ENCODE assay signal across 19 mouse cellular contexts in the genomic region with DNA sequence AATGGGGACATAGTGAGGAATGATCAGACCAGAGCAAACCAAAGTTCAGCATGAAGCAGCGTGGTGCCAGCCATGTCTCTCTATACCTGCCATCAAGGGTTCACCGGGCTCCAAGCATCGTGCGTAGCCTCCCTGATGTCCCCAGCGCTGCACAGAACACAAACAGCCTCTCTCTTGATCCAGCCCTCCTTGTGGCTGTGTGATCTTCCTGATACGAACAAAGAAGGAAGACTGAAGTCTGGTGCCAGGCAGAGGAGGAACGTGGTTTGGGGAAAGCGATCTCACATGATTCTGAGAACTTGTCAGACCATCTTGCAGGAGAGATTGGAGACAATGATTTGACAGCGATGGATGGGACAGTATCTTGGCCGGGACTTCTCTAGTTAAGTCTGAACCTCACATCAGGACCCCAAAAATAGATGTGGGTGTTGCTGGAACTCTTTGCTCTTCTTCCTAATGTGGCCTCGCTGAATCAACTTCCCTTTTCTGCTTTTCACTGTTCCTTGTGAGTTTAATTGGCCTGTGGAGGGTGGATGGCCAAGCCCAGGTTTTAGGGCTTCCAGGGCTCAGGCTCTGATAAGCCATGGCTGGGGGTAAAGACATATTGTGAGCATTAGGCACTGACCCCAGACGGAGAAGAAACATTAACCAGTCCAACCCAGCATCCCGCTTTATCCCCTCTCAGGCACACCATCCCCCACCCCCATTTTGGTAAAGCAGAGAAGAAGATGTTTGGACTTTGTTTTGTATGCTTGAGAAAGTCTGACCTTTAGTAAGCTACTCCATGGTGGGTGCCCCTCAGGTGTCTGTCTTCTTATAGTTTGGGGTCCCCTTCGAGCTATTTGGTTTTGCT. TPM values are rescaled to one million over a fixed set of nuclear protein-coding genes. Genes with fewer than 3 reads are reported as not detected.
DNase-seq lines count a peak whose midpoint lies in the region; ATAC-seq and TF ChIP-seq lines count a peak whose summit lies in the region.
"Had no signal": no experiment of that assay in that cellular context is flagged by ENCODE, and none has a peak within 500 bp of the region (broad histone marks: within the 10 kb centered on the region; RNA-seq: fewer than 3 reads in every experiment).

No protein-coding gene starts in this region.

- TF ChIP-seq POLR2A in CH12.LX (IDR thresholded peaks at IDR 0.05; ENCODE audit: low read depth, low read length) = no peak

- in situ Hi-C loops in CH12.LX (cut with MboI; ENCODE audit: low pct_ligation_motif_present, low pct_unique_long_range_greater_than_20kb, low sequenced_read_pairs) = no loop called here

- H3K27me3 ChIP-seq in CH12.LX (replicated peaks) = no peaks in the 10 kb centered on the region
- no peaks in the 10 kb centered on the region for H3K27me3 ChIP-seq in forebrain, embryonic 15.5 days
- no peaks in the 10 kb centered on the region for H3K27me3 ChIP-seq in forebrain, embryonic 13.5 days
- H3K27me3 ChIP-seq: embryonic facial prominence, embryonic 15.5 days had no signal

- TF ChIP-seq CTCF in CH12.LX (conservative IDR thresholded peaks at IDR 0.05 in 1 of 2, IDR thresholded peaks at IDR 0.05 in 1 of 2; ENCODE audit: low read depth in 2 of 2, low read length in 2 of 2) = no peak

- H3K36me3 ChIP-seq in CH12.LX (replicated peaks in 1 of 2; ENCODE audit: control insufficient read depth in 1 of 2, insufficient read depth in 1 of 2, low read length in 1 of 2) = no peaks in the 10 kb centered on the region
- H3K36me3 ChIP-seq in forebrain, embryonic 15.5 days = no peaks in the 10 kb centered on the region
- no peaks in the 10 kb centered on the region for H3K36me3 ChIP-seq in forebrain, embryonic 13.5 days (ENCODE audit: poor library complexity, severe bottlenecking)
- H3K36me3 ChIP-seq: embryonic facial prominence, embryonic 15.5 days had no signal

- no peak overlapping the region for H3K27ac ChIP-seq in CH12.LX (ENCODE audit: insufficient read depth, low read depth)
- no peak overlapping the region for H3K27ac ChIP-seq in forebrain, embryonic 15.5 days (replicated peaks)
- H3K27ac ChIP-seq in forebrain, embryonic 13.5 days = no peak overlapping the region
- H3K27ac ChIP-seq: embryonic facial prominence, embryonic 15.5 days; left cerebral cortex, adult 2 months; stomach, postnatal 0 days had no signal

- H3K79me2 ChIP-seq in CH12.LX (replicated peaks; ENCODE audit: control insufficient read depth, extremely low read depth, insufficient read depth, poor library complexity, severe bottlenecking) = no peaks in the 10 kb centered on the region

- peak; percentile 66 for ATAC-seq in granulocyte monocyte progenitor cell, adult 5-6 weeks (replicated peaks; ENCODE audit: poor library complexity, severe bottlenecking)
- peak; percentile 66 for ATAC-seq in megakaryocyte progenitor cell, adult 5-6 weeks (replicated peaks; ENCODE audit: poor library complexity)
- ATAC-seq in forebrain, embryonic 15.5 days (replicated peaks) = no peak
- ATAC-seq in forebrain, embryonic 13.5 days = no peak
- ATAC-seq in CD4-positive, CD25-positive, alpha-beta regulatory T cell, adult 4 months = no peak
- ATAC-seq: forebrain, postnatal 0 days; intestine, embryonic 16.5 days had no signal

- H3K4me1 ChIP-seq in CH12.LX (ENCODE audit: control insufficient read depth in 1 of 2, insufficient read depth in 2 of 2) = peaks cover 4 to 26% of the 10 kb centered on the region in 2 experiments
- no peaks in the 10 kb centered on the region for H3K4me1 ChIP-seq in forebrain, embryonic 15.5 days
- 0 out of 2 replicates have a peak, but pooled peaks cover 3% of the 10 kb centered on the region for H3K4me1 ChIP-seq in forebrain, embryonic 13.5 days
- H3K4me1 ChIP-seq: embryonic facial prominence, embryonic 15.5 days had no signal

- peak; percentile 48 for DNase-seq in layer of hippocampus, adult 9-11 months
- no peak for DNase-seq in layer of hippocampus, adult 8-10 months (ENCODE audit: low spot score in 2 of 2)
- DNase-seq in CH12.LX (ENCODE audit: extremely low read depth) = peak; percentile 21
- DNase-seq: cerebellum, postnatal 14 days; forebrain, postnatal 0 days; gastrocnemius, postnatal 36 days; heart, postnatal 14 days; right cerebral cortex, adult 18-20 months had no signal

- dilution Hi-C loops in CH12.LX (cut with MboI; ENCODE audit: extremely low pct_ligation_motif_present, extremely low pct_unique_long_range_greater_than_20kb, low sequenced_read_pairs) = no loop called here

- peaks cover 8% of the 10 kb centered on the region for H3K9me3 ChIP-seq in CH12.LX (replicated peaks; ENCODE audit: low read length)
- no peaks in the 10 kb centered on the region for H3K9me3 ChIP-seq in forebrain, embryonic 15.5 days
- no peaks in the 10 kb centered on the region for H3K9me3 ChIP-seq in forebrain, embryonic 13.5 days (replicated peaks)
- H3K9me3 ChIP-seq: embryonic facial prominence, embryonic 15.5 days had no signal

- 78% methylated on average over 14 of the region's 14 CpGs for WGBS in forebrain, embryonic 15.5 days
- WGBS in forebrain, embryonic 13.5 days = 81% methylated on average over 14 of the region's 14 CpGs

- no peak overlapping the region for H3K9ac ChIP-seq in CH12.LX (ENCODE audit: insufficient read depth, low read depth)
- H3K9ac ChIP-seq in forebrain, embryonic 15.5 days (replicated peaks) = no peak overlapping the region
- no peak overlapping the region for H3K9ac ChIP-seq in forebrain, embryonic 13.5 days
- H3K9ac ChIP-seq: embryonic facial prominence, embryonic 15.5 days; forebrain, postnatal 0 days had no signal

- TF ChIP-seq RAD21 in CH12.LX (IDR thresholded peaks at IDR 0.05; ENCODE audit: low read depth, low read length) = no peak

- H3K4me2 ChIP-seq in CH12.LX (ENCODE audit: insufficient read depth, low read depth, poor library complexity, severe bottlenecking) = no peak overlapping the region
- no peak overlapping the region for H3K4me2 ChIP-seq in forebrain, embryonic 15.5 days (replicated peaks)
- no peak overlapping the region for H3K4me2 ChIP-seq in forebrain, embryonic 13.5 days
- H3K4me2 ChIP-seq: embryonic facial prominence, embryonic 15.5 days had no signal

- no peak overlapping the region for H3K4me3 ChIP-seq in CH12.LX (replicated peaks in 1 of 3; ENCODE audit: low read depth in 2 of 3, low read length in 2 of 3, poor library complexity in 1 of 3)
- no peak overlapping the region for H3K4me3 ChIP-seq in forebrain, embryonic 15.5 days
- H3K4me3 ChIP-seq in forebrain, embryonic 13.5 days = no peak overlapping the region
- H3K4me3 ChIP-seq: embryonic facial prominence, embryonic 15.5 days; left cerebral cortex, adult 2 months had no signal

- TF ChIP-seq EP300 in CH12.LX (IDR thresholded peaks at IDR 0.05; ENCODE audit: low read length) = no peak

RNA-seq across cellular contexts. Expression of a gene that starts 17.3 kb away (rescaled TPM):
- not detected for total RNA-seq in layer of hippocampus, adult 8-10 months (2022)
- total RNA-seq in CH12.LX (2012; rRNA removed) (not detected in 2 replicates), CH12.LX (2014; rRNA removed) (not detected in 2 replicates)
- 0.54 TPM in 1 of 2 replicates, not detected in the other for polyA plus RNA-seq in CH12.LX (2012; ENCODE audit: insufficient read length, low read depth)
- 50.7 and 62.0 TPM in 2 replicates for total RNA-seq in granulocyte monocyte progenitor cell, adult 5-6 weeks (2014; fragmentation: Nextera tagmentation)
- total RNA-seq in granulocyte monocyte progenitor cell, adult 5-6 weeks (2017) = 34.7 and 55.2 TPM in 2 replicates
- total RNA-seq in megakaryocyte progenitor cell, adult 5-6 weeks (2015) = 44.7 and 60.2 TPM in 2 replicates
- total RNA-seq in megakaryocyte progenitor cell, adult 5-6 weeks (2017) = 28.9 and 41.9 TPM in 2 replicates
- polyA plus RNA-seq in forebrain, embryonic 15.5 days (2015; fragmentation: Nextera tagmentation; extraction: Ambion mirVana) = 1.3 and 2.3 TPM in 2 replicates
- polyA plus RNA-seq in forebrain, embryonic 13.5 days (2015; fragmentation: Nextera tagmentation; extraction: Ambion mirVana) = 1.5 and 2.0 TPM in 2 replicates
- 100 to 1,000 TPM; 638 to 724 TPM for polyA plus RNA-seq in CD4-positive, CD25-positive, alpha-beta regulatory T cell, adult 4 months (2017; shearing (Covaris generic))
- total RNA-seq: forebrain, postnatal 0 days; left cerebral cortex, adult 2 months had no signal

RNA-seq across cellular contexts. Expression of a gene that starts 22.4 kb away (rescaled TPM):
- total RNA-seq in layer of hippocampus, adult 8-10 months (2022) = 1 to 10 TPM; 4.0 to 6.8 (median 5.0) TPM
- total RNA-seq in CH12.LX (2012; rRNA removed) (16.9 and 17.7 TPM in 2 replicates), CH12.LX (2014; rRNA removed) (13.7 and 16.7 TPM in 2 replicates)
- polyA plus RNA-seq in CH12.LX (2012; ENCODE audit: insufficient read length, low read depth) = 19.4 and 20.9 TPM in 2 replicates
- total RNA-seq in granulocyte monocyte progenitor cell, adult 5-6 weeks (2014; fragmentation: Nextera tagmentation) = 13.8 TPM in 2 replicates
- 16.5 and 17.7 TPM in 2 replicates for total RNA-seq in granulocyte monocyte progenitor cell, adult 5-6 weeks (2017)
- 5.2 and 7.4 TPM in 2 replicates for total RNA-seq in megakaryocyte progenitor cell, adult 5-6 weeks (2015)
- 16.2 and 18.6 TPM in 2 replicates for total RNA-seq in megakaryocyte progenitor cell, adult 5-6 weeks (2017)
- polyA plus RNA-seq in forebrain, embryonic 15.5 days (2015; fragmentation: Nextera tagmentation; extraction: Ambion mirVana) = 3.0 and 3.2 TPM in 2 replicates
- 2.2 and 3.1 TPM in 2 replicates for polyA plus RNA-seq in forebrain, embryonic 13.5 days (2015; fragmentation: Nextera tagmentation; extraction: Ambion mirVana)
- 100 to 1,000 TPM in 1 of 2 experiments, 10 to 100 TPM in 1; 88.2 to 156 TPM for polyA plus RNA-seq in CD4-positive, CD25-positive, alpha-beta regulatory T cell, adult 4 months (2017; shearing (Covaris generic))

RNA-seq across cellular contexts. Expression of a gene that starts 31.8 kb away (rescaled TPM):
- total RNA-seq in layer of hippocampus, adult 8-10 months (2022) = under 1 TPM in 2 of 4 experiments, not detected in 2; 0.20 to 0.31 TPM
- not detected in 2 replicates for total RNA-seq in CH12.LX (2012; rRNA removed)
- not detected in 2 replicates for total RNA-seq in CH12.LX (2014; rRNA removed)
- not detected in 2 replicates for polyA plus RNA-seq in CH12.LX (2012; ENCODE audit: insufficient read length, low read depth)
- total RNA-seq in granulocyte monocyte progenitor cell, adult 5-6 weeks (2014; fragmentation: Nextera tagmentation) = not detected in 2 replicates
- not detected in 2 replicates for total RNA-seq in granulocyte monocyte progenitor cell, adult 5-6 weeks (2017)
- total RNA-seq in megakaryocyte progenitor cell, adult 5-6 weeks (2015) = not detected in 2 replicates
- total RNA-seq in megakaryocyte progenitor cell, adult 5-6 weeks (2017) = not detected in 2 replicates
- polyA plus RNA-seq in forebrain, embryonic 15.5 days (2015; fragmentation: Nextera tagmentation; extraction: Ambion mirVana) = not detected in 2 replicates
- polyA plus RNA-seq in forebrain, embryonic 13.5 days (2015; fragmentation: Nextera tagmentation; extraction: Ambion mirVana) = not detected in 2 replicates
- polyA plus RNA-seq in CD4-positive, CD25-positive, alpha-beta regulatory T cell, adult 4 months (2017; shearing (Covaris generic)) = 1 to 10 TPM; 1.9 to 2.3 TPM
- total RNA-seq: forebrain, postnatal 0 days; gastrocnemius, postnatal 36 days; heart, postnatal 14 days; left cerebral cortex, adult 2 months; megakaryocyte-erythroid progenitor cell, adult 5-6 weeks had no signal
- polyA plus RNA-seq: brain, embryonic 14.5 days; forebrain, postnatal 0 days had no signal

RNA-seq across cellular contexts. Expression of a gene that starts 38.7 kb away (rescaled TPM):
- total RNA-seq in layer of hippocampus, adult 8-10 months (2022) = 100 to 1,000 TPM in 1 of 4 experiments, 10 to 100 TPM in 3; 80.8 to 101 (median 90.5) TPM
- 2.3 and 3.1 TPM in 2 replicates for total RNA-seq in CH12.LX (2012; rRNA removed)
- 1.9 and 2.4 TPM in 2 replicates for total RNA-seq in CH12.LX (2014; rRNA removed)
- 3.7 and 4.6 TPM in 2 replicates for polyA plus RNA-seq in CH12.LX (2012; ENCODE audit: insufficient read length, low read depth)
- total RNA-seq in granulocyte monocyte progenitor cell, adult 5-6 weeks (2014; fragmentation: Nextera tagmentation) = 26.0 and 40.2 TPM in 2 replicates
- total RNA-seq in granulocyte monocyte progenitor cell, adult 5-6 weeks (2017) = 6.3 and 7.1 TPM in 2 replicates
- 10.1 and 15.5 TPM in 2 replicates for total RNA-seq in megakaryocyte progenitor cell, adult 5-6 weeks (2015)
- 6.2 and 9.1 TPM in 2 replicates for total RNA-seq in megakaryocyte progenitor cell, adult 5-6 weeks (2017)
- polyA plus RNA-seq in forebrain, embryonic 15.5 days (2015; fragmentation: Nextera tagmentation; extraction: Ambion mirVana) = 5.6 and 6.0 TPM in 2 replicates
- 5.4 and 6.3 TPM in 2 replicates for polyA plus RNA-seq in forebrain, embryonic 13.5 days (2015; fragmentation: Nextera tagmentation; extraction: Ambion mirVana)
- polyA plus RNA-seq in CD4-positive, CD25-positive, alpha-beta regulatory T cell, adult 4 months (2017; shearing (Covaris generic)) = 10 to 100 TPM; 17.0 to 28.4 TPM

RNA-seq across cellular contexts. Expression of a gene that starts 59.6 kb away (rescaled TPM):
- total RNA-seq in layer of hippocampus, adult 8-10 months (2022) = 10 to 100 TPM in 2 of 4 experiments, 1 to 10 TPM in 2; 8.1 to 16.8 (median 11.5) TPM
- total RNA-seq in CH12.LX (2012; rRNA removed) (not detected in 2 replicates), CH12.LX (2014; rRNA removed) (not detected in 2 replicates)
- not detected in 2 replicates for polyA plus RNA-seq in CH12.LX (2012; ENCODE audit: insufficient read length, low read depth)
- 36.4 and 50.3 TPM in 2 replicates for total RNA-seq in granulocyte monocyte progenitor cell, adult 5-6 weeks (2014; fragmentation: Nextera tagmentation)
- total RNA-seq in granulocyte monocyte progenitor cell, adult 5-6 weeks (2017) = 29.9 and 36.3 TPM in 2 replicates
- 17.5 and 18.7 TPM in 2 replicates for total RNA-seq in megakaryocyte progenitor cell, adult 5-6 weeks (2015)
- 28.2 and 43.7 TPM in 2 replicates for total RNA-seq in megakaryocyte progenitor cell, adult 5-6 weeks (2017)
- 10.8 and 11.5 TPM in 2 replicates for polyA plus RNA-seq in forebrain, embryonic 15.5 days (2015; fragmentation: Nextera tagmentation; extraction: Ambion mirVana)
- polyA plus RNA-seq in forebrain, embryonic 13.5 days (2015; fragmentation: Nextera tagmentation; extraction: Ambion mirVana) = 10.2 and 12.3 TPM in 2 replicates
- under 1 TPM in 1 of 2 experiments, not detected in 1; 0.28 TPM for polyA plus RNA-seq in CD4-positive, CD25-positive, alpha-beta regulatory T cell, adult 4 months (2017; shearing (Covaris generic))

Comparison
In these comparisons a context has a peak if more than half of its experiments do, and no peak if none do; other contexts are left out.
1. DNase-seq: peak in layer of hippocampus, adult 9-11 months (single experiment) and CH12.LX (single experiment); none in layer of hippocampus, adult 8-10 months (0 of 2).
2. ATAC-seq: peak in granulocyte monocyte progenitor cell, adult 5-6 weeks (single experiment) and megakaryocyte progenitor cell, adult 5-6 weeks (single experiment); none in forebrain, embryonic 15.5 days (single experiment), forebrain, embryonic 13.5 days (single experiment) and CD4-positive, CD25-positive, alpha-beta regulatory T cell, adult 4 months (single experiment).
3. RNA of a gene that starts 17.3 kb away (total RNA-seq): 28.9 to 60.2 TPM in megakaryocyte progenitor cell, adult 5-6 weeks and 34.7 to 62.0 TPM in granulocyte monocyte progenitor cell, adult 5-6 weeks; not detected in CH12.LX and not detected in layer of hippocampus, adult 8-10 months; every median in the first group is over 10 times any median in the second.